Mouse (Mus musculus) activated CD4-positive, CD25-positive, alpha-beta regulatory T cell (primary cell): ENCODE data around the gene Peli1. TPM values are rescaled to one million over a fixed set of nuclear protein-coding genes. Genes with fewer than 3 reads are reported as not detected.

Experiments used
- polyA plus RNA-seq, 2 experiments: library from polyadenylated mRNA; unstranded; fragments of 100-300 nt; shearing (Covaris generic); gene quantifications; one replicate each; pipeline ENCODE4 v1.2.1; 2017

Peli1 gene
- polyA plus RNA-seq = 100 to 1,000 TPM; 319 to 343 TPM

GRCm38 (mm10) chr11:21091067-21091427 is at the start of gene Peli1:
Gene Peli1 (plus strand): TSS chr11:21091291.

Other genes with a start within 250 kb of the Peli1 start
- 100 to 1,000 TPM in 1 of 2 experiments, 10 to 100 TPM in 1; 71.0 to 176 TPM for gene Vps54, start 148.0 kb downstream of the Peli1 start, polyA plus RNA-seq